Mouse (Mus musculus): ENCODE results near the gene Yy1.

Yy1 gene

DNA sequence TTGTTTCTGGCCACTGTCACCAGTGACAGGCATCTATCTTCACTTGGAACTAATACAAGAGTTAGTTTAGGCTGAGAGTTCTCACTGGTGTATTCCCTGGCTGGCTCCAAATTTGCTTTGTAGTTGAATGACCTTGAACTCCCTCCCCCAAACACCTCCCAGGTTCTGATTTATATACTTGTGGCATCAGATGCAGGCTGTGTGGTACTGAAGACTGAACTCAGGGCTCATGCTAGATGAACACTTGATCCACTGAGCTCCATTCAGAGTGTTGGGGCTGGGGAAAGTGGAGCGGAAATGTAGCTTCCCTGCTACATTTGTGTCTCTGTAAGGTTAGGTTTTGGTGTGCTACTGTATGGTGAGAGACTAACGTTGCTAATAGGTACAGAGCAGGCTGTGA is 11.6 kb downstream of the Yy1 start:
- TF ChIP-seq GATA4 (IDR thresholded peaks at IDR 0.05; ENCODE audit: insufficient replicate concordance, low read length), result no peak

DNA sequence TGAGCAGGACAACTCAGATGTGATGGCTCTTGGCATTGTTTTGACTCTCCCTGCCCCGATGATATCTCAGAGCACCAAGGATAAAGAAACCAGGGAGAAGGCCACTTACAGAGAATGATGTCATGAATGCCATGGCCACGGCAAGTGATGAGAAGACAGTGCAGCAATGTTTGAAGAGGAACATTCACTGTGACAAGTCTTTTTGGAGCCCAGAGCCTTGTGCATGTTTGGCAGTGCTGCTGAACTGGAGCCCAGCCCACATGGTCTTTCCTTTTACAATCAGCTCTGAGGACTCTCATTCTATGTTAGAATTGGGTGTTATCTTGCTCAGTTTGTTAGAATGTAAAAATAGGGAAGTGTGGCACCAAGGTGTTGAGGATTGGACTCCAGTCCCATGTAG is 15.7 kb downstream of the Yy1 start:
- no peak for TF ChIP-seq GATA4 (IDR thresholded peaks at IDR 0.05; ENCODE audit: insufficient replicate concordance, low read length)

DNA sequence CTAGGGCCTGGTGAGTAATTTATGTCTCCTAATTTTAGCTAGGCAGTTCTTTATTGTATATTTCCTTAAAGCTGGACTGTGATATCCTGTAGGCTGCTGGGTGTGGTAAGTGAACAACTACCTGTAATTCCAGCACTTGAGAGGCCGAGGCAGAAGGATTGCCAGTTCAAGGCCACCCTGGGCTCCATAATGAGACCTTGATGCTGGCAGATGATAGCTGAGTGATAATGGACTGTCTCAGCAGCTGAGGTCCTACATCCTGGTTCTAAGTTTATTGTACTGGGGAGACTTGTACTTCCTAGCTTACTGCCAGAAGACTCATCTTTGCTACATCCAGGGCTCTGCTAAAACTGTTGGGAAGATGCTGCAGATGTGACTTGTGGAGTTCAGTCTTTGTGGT is 17.0 kb downstream of the Yy1 start:
- no peak for TF ChIP-seq GATA4 (IDR thresholded peaks at IDR 0.05; ENCODE audit: insufficient replicate concordance, low read length)

DNA sequence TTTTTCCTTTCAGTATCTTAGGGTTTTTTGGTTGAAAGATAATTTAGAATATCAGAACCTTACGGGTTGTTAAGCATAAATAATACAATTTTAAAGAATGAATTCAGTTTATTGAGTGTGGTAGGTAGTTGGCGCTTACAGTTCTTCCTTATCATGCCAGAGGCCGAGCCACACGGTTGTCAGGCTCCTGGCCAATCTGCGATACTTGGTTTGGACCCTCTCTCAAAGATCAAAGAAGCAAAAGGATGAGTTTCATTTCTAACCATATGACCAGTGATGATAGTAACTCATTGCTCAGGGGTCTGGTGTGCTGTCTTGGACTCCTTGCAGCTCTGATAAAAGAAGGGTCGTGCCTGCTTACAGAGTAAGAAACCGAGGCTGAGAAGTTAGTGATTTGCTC is 17.5 kb downstream of the Yy1 start:
- no peak for TF ChIP-seq GATA4 (IDR thresholded peaks at IDR 0.05; ENCODE audit: insufficient replicate concordance, low read length)

DNA sequence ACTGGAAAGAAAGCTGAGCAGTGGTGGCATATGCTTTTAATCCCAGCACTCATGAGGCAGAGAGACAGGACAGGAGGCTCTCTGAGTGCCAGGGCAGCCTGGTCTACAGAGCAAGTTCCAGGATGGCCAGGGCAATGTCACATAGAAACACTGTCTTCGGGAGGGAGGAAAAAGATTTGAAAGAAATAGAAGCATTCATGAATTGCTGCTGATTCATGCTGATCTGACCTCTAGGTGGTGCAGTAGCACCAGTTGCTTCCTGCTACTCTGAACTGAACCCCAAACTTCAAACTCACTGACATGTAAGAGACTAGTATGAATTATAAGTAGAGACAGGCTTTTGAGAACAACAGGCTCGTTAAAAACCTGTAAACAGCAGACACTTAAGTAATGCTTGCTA is 18.4 kb downstream of the Yy1 start:
- TF ChIP-seq GATA4 (IDR thresholded peaks at IDR 0.05; ENCODE audit: insufficient replicate concordance, low read length), result no peak

DNA sequence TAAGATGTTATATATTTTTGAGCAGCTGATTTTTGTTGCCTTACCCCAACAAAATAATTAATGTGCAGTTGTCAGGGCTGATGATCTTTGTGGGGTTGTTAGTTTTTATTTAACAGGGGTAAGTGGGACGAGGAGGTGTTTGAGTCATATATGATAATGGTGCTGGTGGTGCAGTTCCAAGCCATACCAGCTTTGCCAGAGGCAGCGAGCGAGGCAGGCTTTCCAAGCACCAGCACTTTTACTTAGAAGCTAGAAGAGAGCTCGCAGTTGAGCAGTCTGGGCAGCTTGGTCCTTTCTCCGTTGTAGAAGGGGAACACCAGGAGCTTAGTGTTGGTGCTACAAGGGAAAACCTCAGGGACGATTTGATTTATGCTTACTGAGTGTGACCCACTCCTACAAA is 19.7 kb downstream of the Yy1 start:
- no peak for TF ChIP-seq GATA4 (IDR thresholded peaks at IDR 0.05; ENCODE audit: insufficient replicate concordance, low read length)

DNA sequence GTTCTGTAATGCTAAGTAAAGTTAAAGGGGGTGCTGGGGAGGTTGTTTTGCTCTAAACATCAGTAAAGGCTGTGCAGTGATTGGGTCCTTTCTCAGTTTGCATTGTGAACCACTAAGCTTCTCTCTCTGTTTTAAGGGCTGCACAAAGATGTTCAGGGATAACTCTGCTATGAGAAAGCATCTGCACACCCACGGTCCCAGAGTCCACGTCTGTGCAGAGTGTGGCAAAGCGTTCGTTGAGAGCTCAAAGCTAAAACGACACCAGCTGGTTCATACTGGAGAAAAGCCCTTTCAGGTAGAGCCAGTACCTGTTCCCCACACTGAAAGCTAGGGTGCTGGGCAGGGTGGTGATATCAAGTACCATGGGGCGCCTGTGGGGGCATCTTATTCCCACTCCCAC is 21.7 kb downstream of the Yy1 start:
- TF ChIP-seq GATA4 (IDR thresholded peaks at IDR 0.05; ENCODE audit: insufficient replicate concordance, low read length), result no peak

DNA sequence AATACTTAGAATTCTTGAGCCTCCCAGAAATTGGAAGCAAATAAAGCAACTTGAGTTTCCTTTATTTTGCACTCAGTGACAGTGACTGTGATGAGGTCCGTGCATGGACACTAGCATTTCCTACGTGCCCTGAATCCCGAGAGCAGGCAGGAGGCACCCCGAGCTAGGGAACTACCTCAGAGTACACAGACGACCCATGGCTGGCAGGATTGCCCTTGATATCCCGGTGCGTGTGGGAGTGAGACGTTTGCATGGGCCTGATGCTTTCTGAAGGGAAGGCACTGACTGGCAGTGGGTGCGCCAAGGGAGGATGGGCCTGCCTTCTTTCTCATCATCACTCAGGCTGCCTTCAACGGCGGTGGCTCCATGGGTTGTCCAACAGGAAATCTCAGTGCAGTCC is 23.8 kb downstream of the Yy1 start:
- TF ChIP-seq GATA4 (IDR thresholded peaks at IDR 0.05; ENCODE audit: insufficient replicate concordance, low read length), result no peak

DNA sequence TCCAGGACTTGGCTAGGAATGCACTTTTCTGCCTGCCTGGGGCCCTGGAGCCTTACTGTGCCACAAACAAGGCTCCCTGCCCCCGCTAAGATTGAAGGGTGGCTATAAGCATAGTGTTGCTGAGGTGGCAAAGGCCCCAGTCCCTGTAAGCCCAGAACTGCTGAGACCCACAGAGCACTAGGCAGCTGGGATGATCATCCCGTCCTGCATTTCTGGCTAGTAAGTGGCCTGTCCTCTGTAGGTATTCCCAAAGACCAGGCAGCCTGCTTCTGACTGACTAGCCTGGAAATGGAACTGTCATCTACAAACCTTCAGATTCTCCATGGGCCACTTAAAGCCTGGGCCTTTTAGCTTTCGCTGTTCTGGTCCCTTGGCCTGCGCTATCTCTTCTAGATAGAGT is 27.7 kb downstream of the Yy1 start:
- no peak for TF ChIP-seq GATA4 (IDR thresholded peaks at IDR 0.05; ENCODE audit: insufficient replicate concordance, low read length)

DNA sequence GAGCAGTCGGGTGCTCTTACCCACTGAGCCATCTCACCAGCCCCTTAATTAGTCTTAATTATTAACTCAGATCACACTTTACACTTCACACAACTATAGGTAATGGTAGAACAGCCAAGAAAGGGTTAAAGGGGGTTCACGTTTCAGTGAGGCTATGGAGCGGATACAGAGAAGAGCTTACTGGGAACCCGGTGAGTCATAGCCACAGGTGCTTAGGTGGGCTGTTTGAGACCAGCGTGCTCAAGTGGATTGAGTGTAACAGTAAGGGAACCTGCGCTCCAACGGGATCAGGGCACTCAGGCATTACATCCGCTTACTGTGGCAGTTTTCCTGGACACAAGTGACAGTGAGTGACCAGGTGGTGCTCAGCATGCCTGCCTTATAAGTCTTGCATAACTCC is 30.3 kb downstream of the Yy1 start:
- no peak for TF ChIP-seq GATA4 (IDR thresholded peaks at IDR 0.05; ENCODE audit: insufficient replicate concordance, low read length)

DNA sequence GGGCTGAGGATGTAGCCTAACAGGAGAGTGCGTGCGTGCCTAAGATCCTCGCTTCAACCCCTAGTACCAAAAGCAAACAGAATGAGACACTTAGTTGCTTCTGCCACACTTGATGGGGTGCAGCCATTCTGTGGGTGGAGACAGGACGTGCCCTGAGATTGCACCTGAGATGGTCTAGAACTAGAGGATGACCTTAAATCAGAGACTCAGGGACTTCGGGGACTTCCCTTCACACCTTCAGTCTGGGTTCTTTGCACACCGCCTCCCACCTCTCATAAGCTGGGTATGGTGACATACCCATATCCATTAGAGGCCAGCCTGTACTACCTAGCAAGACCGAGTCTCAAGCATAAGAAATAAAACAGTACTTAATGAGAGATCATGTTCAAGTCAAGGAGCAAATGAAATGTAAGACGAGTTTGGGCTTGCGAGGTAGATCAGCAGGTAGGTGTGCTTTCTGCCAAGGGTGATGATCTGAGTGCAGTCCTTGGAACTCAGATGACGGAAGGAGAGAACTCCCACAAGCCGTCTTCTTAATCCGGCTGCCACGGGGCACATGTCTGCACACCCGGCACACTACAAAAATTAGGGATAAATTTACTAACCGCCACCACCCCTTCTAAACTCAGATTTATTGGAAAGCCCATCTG is 31.6 kb downstream of the Yy1 start:
- no peak for TF ChIP-seq GATA4 (IDR thresholded peaks at IDR 0.05; ENCODE audit: insufficient replicate concordance, low read length)

DNA sequence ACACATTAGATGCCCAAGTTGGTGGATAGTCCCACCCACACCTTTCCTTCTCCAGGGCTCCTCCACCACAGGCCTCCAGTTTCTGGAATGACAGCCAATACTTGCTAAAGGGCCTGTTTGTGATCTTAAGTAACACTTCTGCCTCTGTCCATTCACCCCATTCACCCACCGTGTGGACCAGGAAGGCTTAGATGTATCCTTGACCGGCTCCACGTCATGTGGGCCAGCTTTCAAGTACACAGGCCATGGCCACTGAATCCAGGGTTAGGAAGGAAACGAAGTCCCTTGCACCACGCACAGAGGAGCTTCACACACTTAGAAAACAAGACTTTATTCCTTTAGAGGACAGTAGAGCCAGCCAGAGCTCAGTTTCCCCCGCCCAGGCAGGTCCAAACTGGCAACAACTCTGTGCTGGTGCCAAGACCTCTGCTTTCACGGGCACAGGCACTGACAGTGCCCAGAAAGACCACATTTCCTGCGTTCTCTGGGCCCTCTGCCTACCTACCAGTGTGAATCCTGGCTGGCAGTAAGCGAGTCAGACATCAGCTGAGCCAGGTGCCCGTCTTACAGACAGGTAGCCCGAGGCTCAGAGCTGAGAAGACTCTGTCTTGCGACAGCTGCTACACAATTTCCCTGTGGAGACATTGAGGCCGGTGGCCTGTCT is 32.9 kb downstream of the Yy1 start:
- no peak for TF ChIP-seq GATA4 (IDR thresholded peaks at IDR 0.05; ENCODE audit: insufficient replicate concordance, low read length)

DNA sequence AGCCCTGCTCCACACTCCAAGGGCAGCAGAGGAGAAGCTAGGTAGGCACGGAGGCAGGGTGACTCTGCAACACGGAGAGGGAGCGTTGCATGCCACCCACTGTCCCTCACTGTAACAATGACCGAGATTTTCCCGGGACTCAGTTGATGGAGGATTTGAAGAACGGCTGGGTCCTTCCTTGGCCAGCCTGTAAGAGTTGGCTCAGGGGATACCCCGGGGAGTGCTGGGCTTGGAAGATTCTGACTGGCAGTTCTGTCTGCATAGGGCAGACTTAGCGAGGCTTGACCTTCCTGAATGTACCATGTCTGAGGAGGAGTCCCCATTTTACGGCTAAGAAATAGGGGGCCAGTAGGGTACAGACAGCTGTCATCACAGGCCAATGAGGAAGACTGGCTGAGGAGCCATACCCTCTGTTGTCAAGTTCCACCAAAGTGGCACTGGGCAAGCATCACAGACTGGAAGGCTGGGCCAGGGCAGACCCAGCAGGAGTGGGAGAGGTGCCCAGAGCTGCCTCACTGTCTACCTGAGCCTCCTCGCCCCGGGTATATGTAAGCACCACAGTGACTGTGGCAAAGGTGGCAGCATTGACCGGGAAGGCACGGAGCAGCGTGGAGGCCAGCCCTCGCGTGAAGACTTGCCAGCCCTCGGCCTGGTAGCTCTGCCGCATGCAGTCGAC is 33.6 kb downstream of the Yy1 start:
- TF ChIP-seq GATA4 (IDR thresholded peaks at IDR 0.05; ENCODE audit: insufficient replicate concordance, low read length), result no peak

DNA sequence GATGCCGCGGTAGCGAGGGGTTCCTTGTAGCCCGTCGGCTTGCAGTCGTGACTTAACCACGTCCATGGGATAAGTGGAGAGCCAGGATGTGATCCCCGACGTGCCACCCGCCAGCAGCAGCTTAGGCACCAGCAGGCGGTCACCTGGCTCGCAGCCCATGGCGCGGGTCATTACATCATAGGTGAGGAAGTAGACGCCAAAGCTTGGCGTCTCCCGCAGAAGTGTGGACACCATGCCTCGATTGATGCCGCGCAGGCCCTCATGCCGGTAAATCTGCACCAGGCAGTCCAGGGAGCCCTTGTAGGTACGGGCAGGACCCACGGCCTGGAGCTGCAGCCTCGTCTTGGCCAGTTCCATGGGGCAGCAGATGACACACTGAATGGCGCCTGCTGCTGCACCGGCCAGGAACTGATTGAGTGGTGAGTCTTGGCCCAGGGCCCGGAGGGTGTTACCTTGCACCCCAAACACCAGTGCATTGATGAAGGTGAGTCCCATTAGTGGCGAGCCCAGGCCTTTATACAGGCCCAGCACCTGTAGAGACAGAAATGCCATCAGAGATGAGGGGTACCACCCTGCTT is 34.3 kb downstream of the Yy1 start:
- TF ChIP-seq GATA4 (IDR thresholded peaks at IDR 0.05; ENCODE audit: insufficient replicate concordance, low read length), result no peak

DNA sequence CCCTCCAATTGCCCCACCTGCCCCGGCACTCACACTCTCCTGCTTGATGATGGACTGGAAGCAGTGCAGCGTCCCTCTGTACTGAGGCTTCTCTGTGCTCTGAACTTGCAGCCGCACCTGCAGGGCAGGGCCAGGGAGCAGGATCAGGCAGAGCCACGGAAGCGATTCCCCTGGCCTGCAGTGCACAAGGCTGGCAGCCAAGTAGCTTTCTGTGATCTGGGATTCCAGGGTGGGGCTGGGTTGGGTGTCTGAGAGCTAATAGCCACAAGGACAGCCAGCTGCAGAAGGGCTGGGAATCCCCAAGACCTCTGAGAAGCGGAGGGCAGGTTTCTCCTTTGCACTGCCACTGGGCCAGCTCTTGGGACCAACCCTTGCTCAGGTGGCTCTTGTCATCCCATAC is 34.9 kb downstream of the Yy1 start:
- TF ChIP-seq GATA4 (IDR thresholded peaks at IDR 0.05; ENCODE audit: insufficient replicate concordance, low read length), result no peak

DNA sequence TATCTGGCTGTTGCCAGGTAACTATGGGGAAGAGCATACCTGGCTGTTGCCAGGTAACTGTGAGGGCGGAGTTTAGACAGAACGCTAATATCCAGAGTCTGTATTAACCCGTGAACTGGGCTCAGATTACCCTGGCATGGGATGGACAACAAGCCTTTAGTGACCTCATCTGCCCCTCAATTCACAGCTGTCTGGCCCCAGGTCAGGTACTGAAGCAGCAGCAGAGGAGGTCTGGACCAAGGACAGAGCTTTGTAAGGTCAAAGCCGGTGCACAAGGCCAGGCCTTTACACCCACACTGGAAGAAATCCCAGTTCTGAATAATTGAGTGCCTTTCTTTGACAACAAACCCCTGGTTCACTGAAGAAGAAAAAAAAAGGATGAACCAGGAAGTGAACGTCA is 36.9 kb downstream of the Yy1 start:
- TF ChIP-seq GATA4 (IDR thresholded peaks at IDR 0.05; ENCODE audit: insufficient replicate concordance, low read length), result no peak

Measured in liver, adult (tissue).